Mouse (Mus musculus) layer of hippocampus, postnatal 25 days (tissue): ENCODE measurements around the gene Slc26a10. TPM values are rescaled to one million over a fixed set of nuclear protein-coding genes. Genes with fewer than 3 reads are reported as not detected.

ENCODE experiments used
- DNase-seq, 2 experiments: peaks; one replicate each; pipeline ENCODE4 v3.0.0; 2022; ENCODE audit warnings: mixed read lengths in 2 of 2, low spot score in 1 of 2; ENCODE audit errors: extremely low spot score in 1 of 2
- total RNA-seq, 2 experiments: library from RNA; stranded (reverse); gene quantifications; 2 replicates each; pipeline ENCODE4 v1.2.3; 2021

Gene Slc26a10
- total RNA-seq, 2 experiments from 2014 or later: 10.5 to 25.1 TPM

GRCm38 (mm10) chr10:127186451-127186850 is 6.0 kb upstream of the Slc26a10 start:
- no peak for DNase-seq

GRCm38 (mm10) chr10:127185506-127185905 is 5.1 kb upstream of the Slc26a10 start:
- DNase-seq: no peak

- DNase-seq: no peak
Measured at GRCm38 (mm10) chr10:127185101-127185500, 4.7 kb upstream of the Slc26a10 start.

GRCm38 (mm10) chr10:127183759-127184158 is 3.3 kb upstream of the Slc26a10 start:
- no peak for DNase-seq

- DNase-seq: no peak
Measured at GRCm38 (mm10) chr10:127182624-127183023, 2.2 kb upstream of the Slc26a10 start.

- no peak for DNase-seq
Measured at GRCm38 (mm10) chr10:127181566-127181965, 1.1 kb upstream of the Slc26a10 start.

GRCm38 (mm10) chr10:127180695-127181047 is 226 bp upstream of the Slc26a10 start:
- no peak for DNase-seq

- DNase-seq: peak; percentile 13 to 21
Measured at GRCm38 (mm10) chr10:127178286-127179027, 2.0 kb downstream of the Slc26a10 start.

GRCm38 (mm10) chr10:127177719-127178118 is 2.7 kb downstream of the Slc26a10 start:
- peak; percentile 63 to 83 for DNase-seq

GRCm38 (mm10) chr10:127177235-127177634 is 3.2 kb downstream of the Slc26a10 start:
- peak in 1 of 2 experiments; percentile 6 for DNase-seq

- DNase-seq: no peak
Measured at GRCm38 (mm10) chr10:127176756-127177155, 3.7 kb downstream of the Slc26a10 start.

GRCm38 (mm10) chr10:127176228-127176627 is 4.2 kb downstream of the Slc26a10 start:
- no peak for DNase-seq

- no peak for DNase-seq
Measured at GRCm38 (mm10) chr10:127174170-127174569, 6.3 kb downstream of the Slc26a10 start.

- peak in 1 of 2 experiments; percentile 13 for DNase-seq
Measured at GRCm38 (mm10) chr10:127173148-127174065, 7.0 kb downstream of the Slc26a10 start.

GRCm38 (mm10) chr10:127171631-127172200 is 8.7 kb downstream of the Slc26a10 start:
- DNase-seq: no peak

GRCm38 (mm10) chr10:127170837-127171272 is 9.6 kb downstream of the Slc26a10 start:
- peak; percentile 58 to 69 for DNase-seq

GRCm38 (mm10) chr10:127170002-127170401 is 10.4 kb downstream of the Slc26a10 start:
- DNase-seq: peak; percentile 9 to 37

GRCm38 (mm10) chr10:127167614-127168192 is 12.7 kb downstream of the Slc26a10 start:
- DNase-seq: peak; percentile 9 to 12

- peak in 1 of 2 experiments; percentile 7 for DNase-seq
Measured at GRCm38 (mm10) chr10:127166771-127167613, 13.5 kb downstream of the Slc26a10 start.

GRCm38 (mm10) chr10:127166404-127166715 is 14.1 kb downstream of the Slc26a10 start:
- no peak for DNase-seq
